Mouse (Mus musculus): ENCODE measurements at regions not wholly inside any gene's neighbourhood (a gene's known extent, or its start where the extent isn't known, plus 50 kb on each side); places are given as distances from the start of the nearest gene placed in this dataset.
A peak's percentile ranks its signal among the peaks of the same experiment; 100 is the strongest.

DNA sequence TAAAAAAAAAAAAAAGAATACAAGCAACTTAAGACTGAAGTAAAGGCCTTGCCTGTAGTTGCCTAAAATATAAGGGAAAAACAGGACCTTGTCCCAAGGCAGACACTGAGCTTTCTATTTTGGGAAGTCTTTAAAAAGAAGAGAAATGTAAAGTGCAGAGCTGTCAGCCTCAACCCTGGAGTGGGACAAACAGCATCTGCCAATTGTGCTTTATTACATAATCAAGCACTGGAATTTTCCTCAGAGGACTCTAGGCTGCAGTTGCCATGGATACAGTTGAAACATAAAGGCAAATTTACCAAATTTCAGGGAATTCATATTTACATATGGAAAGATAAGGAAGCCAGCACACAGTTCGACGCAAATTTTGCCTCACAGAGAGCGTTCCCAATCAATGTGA is 406.7 kb downstream of the Gm597 start:
- H3K27me3 ChIP-seq (ENCODE audit: control insufficient read depth, insufficient read depth, low read length): no peaks in the 10 kb centered on the region
- no peak overlapping the region for H3K4me2 ChIP-seq (ENCODE audit: low read length)
- H3K9me3 ChIP-seq (ENCODE audit: control insufficient read depth, low read length): no peaks in the 10 kb centered on the region
- no peaks in the 10 kb centered on the region for H3K36me3 ChIP-seq (ENCODE audit: control insufficient read depth, insufficient read depth, low read length)
- H3K4me1 ChIP-seq (ENCODE audit: control insufficient read depth in 2 of 2, insufficient read depth in 2 of 2, low read length in 2 of 2): no peaks in the 10 kb centered on the region
- H3K4me3 ChIP-seq (ENCODE audit: control insufficient read depth in 1 of 2, insufficient read depth in 1 of 2, low read depth in 1 of 2, low read length in 2 of 2): no peak overlapping the region
- ATAC-seq (ENCODE audit: insufficient number of reproducible peaks, insufficient read depth, low FRiP score, low read depth): no peak
- no peak overlapping the region for H3K9ac ChIP-seq (ENCODE audit: low read length)
- 81% methylated on average over 3 of the region's 3 CpGs for WGBS
- H3K27ac ChIP-seq (replicated peaks in 1 of 2; ENCODE audit: control insufficient read depth in 1 of 2, insufficient read depth in 1 of 2, low read depth in 2 of 2, low read length in 2 of 2): no peak overlapping the region

DNA sequence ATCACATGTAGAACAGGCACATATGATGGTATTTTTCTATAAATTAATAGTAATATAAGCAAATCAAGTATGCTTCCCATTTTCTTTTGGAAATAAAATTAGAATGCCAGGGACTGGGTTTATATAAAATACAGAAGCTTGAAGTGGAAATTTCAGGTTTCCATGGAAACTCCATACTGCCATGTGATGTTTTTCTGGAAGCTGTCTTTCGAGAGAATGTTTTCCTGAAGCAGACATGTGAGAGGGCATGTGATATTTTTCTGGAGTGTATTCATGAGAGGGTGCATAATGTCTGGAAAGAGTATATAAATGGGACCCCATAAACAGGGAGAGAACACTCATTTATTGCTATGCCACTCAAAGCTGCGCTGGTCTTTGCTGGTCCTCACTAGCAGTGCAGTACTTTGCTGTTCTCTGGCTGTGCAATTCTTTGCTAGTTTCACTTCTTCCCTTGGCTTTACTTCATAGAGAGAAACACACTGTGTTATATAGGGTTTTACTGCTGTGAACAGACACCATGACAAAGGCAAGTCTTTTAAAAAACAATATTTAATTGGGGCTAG is 430.6 kb downstream of the Gm597 start:
- 75% methylated on average over 2 of the region's 2 CpGs for WGBS
- Histone ChIP-seq H3K9ac (ENCODE audit: low read length) (no peak overlapping the region), H3K4me2 (ENCODE audit: low read length) (no peak overlapping the region), H3K9me3 (ENCODE audit: control insufficient read depth, low read length) (no peaks in the 10 kb centered on the region), H3K4me1 (ENCODE audit: control insufficient read depth in 2 of 2, insufficient read depth in 2 of 2, low read length in 2 of 2) (no peaks in the 10 kb centered on the region), H3K27ac (replicated peaks in 1 of 2; ENCODE audit: control insufficient read depth in 1 of 2, insufficient read depth in 1 of 2, low read depth in 2 of 2, low read length in 2 of 2) (no peak overlapping the region), H3K36me3 (ENCODE audit: control insufficient read depth, insufficient read depth, low read length) (no peaks in the 10 kb centered on the region), H3K27me3 (ENCODE audit: control insufficient read depth, insufficient read depth, low read length) (no peaks in the 10 kb centered on the region), H3K4me3 (ENCODE audit: control insufficient read depth in 1 of 2, insufficient read depth in 1 of 2, low read depth in 1 of 2, low read length in 2 of 2) (no peak overlapping the region)
- no peak for ATAC-seq (ENCODE audit: insufficient number of reproducible peaks, insufficient read depth, low FRiP score, low read depth)

DNA sequence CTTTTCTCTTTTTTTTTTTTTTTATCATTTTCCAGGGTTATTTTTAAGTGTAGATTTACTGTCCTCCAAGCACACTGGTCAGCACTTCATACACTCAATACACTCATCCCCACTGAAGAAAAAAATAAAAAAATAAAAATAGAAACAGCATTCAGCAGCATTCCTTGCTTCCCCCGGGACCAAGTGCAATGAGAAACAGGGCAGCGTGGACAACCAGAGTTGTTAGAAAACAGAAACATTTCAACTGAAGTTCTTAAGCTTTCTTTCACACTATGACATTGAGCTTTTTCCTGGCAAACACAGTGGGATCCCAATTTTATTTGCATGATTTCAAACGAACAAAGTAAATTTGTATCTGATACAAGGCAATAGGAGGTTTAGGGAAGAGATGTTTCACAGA is 431.5 kb downstream of the Gm597 start:
- no peak overlapping the region for H3K4me2 ChIP-seq (ENCODE audit: low read length)
- no peaks in the 10 kb centered on the region for H3K36me3 ChIP-seq (ENCODE audit: control insufficient read depth, insufficient read depth, low read length)
- no peak overlapping the region for H3K4me3 ChIP-seq (ENCODE audit: control insufficient read depth in 1 of 2, insufficient read depth in 1 of 2, low read depth in 1 of 2, low read length in 2 of 2)
- H3K9me3 ChIP-seq (ENCODE audit: control insufficient read depth, low read length): no peaks in the 10 kb centered on the region
- 20% methylated on average over 3 of the region's 3 CpGs for WGBS
- no peaks in the 10 kb centered on the region for H3K4me1 ChIP-seq (ENCODE audit: control insufficient read depth in 2 of 2, insufficient read depth in 2 of 2, low read length in 2 of 2)
- no peaks in the 10 kb centered on the region for H3K27me3 ChIP-seq (ENCODE audit: control insufficient read depth, insufficient read depth, low read length)
- no peak for ATAC-seq (ENCODE audit: insufficient number of reproducible peaks, insufficient read depth, low FRiP score, low read depth)
- no peak overlapping the region for H3K27ac ChIP-seq (replicated peaks in 1 of 2; ENCODE audit: control insufficient read depth in 1 of 2, insufficient read depth in 1 of 2, low read depth in 2 of 2, low read length in 2 of 2)
- no peak overlapping the region for H3K9ac ChIP-seq (ENCODE audit: low read length)

DNA sequence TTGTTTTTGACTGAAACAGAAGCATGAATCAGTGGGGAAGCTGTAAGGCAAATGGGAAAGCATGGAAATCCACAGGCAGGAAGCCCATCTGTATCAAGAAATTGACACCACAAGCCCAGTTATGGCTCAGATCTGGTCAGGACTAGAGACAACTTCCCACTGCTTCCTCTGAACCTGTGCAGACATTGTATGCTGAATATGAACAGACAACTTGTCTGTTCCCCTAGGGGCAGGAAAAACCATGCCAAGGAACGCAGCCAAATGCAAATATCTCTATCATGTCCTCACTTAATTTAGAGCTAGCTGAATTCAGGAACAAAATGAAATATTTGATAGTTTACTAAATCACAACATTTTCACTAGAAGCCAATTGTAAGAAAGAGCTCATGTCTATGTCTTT is 440.0 kb downstream of the Gm597 start:
- no peaks in the 10 kb centered on the region for H3K36me3 ChIP-seq (ENCODE audit: control insufficient read depth, insufficient read depth, low read length)
- no peak overlapping the region for H3K4me2 ChIP-seq (ENCODE audit: low read length)
- no peaks in the 10 kb centered on the region for H3K4me1 ChIP-seq (ENCODE audit: control insufficient read depth in 2 of 2, insufficient read depth in 2 of 2, low read length in 2 of 2)
- 64% methylated on average over 1 of the region's 1 CpGs for WGBS
- ATAC-seq (ENCODE audit: insufficient number of reproducible peaks, insufficient read depth, low FRiP score, low read depth): no peak
- H3K27ac ChIP-seq (replicated peaks in 1 of 2; ENCODE audit: control insufficient read depth in 1 of 2, insufficient read depth in 1 of 2, low read depth in 2 of 2, low read length in 2 of 2): no peak overlapping the region
- H3K9me3 ChIP-seq (ENCODE audit: control insufficient read depth, low read length): no peaks in the 10 kb centered on the region
- H3K9ac ChIP-seq (ENCODE audit: low read length): no peak overlapping the region
- no peak overlapping the region for H3K4me3 ChIP-seq (ENCODE audit: control insufficient read depth in 1 of 2, insufficient read depth in 1 of 2, low read depth in 1 of 2, low read length in 2 of 2)
- no peaks in the 10 kb centered on the region for H3K27me3 ChIP-seq (ENCODE audit: control insufficient read depth, insufficient read depth, low read length)

DNA sequence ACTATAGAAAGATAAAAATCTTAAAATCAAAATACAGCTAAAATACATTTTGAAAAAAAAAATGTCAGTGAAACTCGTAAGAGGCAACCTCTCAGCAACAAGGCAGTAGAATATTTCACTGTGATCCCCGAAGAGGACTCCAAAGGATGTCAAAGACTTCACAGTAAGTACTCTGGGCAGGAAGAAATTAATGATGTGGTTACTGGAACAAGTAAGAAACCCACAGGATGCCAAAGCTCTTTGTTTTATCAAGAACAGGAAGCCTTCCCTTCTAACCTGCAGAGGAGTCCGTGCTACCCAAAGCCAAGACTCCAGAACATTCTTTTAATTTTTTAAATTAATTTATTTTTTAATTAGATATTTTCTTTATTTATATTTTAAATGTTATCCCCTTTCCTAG is 445.7 kb downstream of the Gm597 start:
- no peaks in the 10 kb centered on the region for H3K36me3 ChIP-seq (ENCODE audit: control insufficient read depth, insufficient read depth, low read length)
- H3K4me1 ChIP-seq (ENCODE audit: control insufficient read depth in 2 of 2, insufficient read depth in 2 of 2, low read length in 2 of 2): no peaks in the 10 kb centered on the region
- H3K9ac ChIP-seq (ENCODE audit: low read length): no peak overlapping the region
- H3K27ac ChIP-seq (replicated peaks in 1 of 2; ENCODE audit: control insufficient read depth in 1 of 2, insufficient read depth in 1 of 2, low read depth in 2 of 2, low read length in 2 of 2): no peak overlapping the region
- no peak for ATAC-seq (ENCODE audit: insufficient number of reproducible peaks, insufficient read depth, low FRiP score, low read depth)
- WGBS: 79% methylated on average over 3 of the region's 3 CpGs
- H3K9me3 ChIP-seq (ENCODE audit: control insufficient read depth, low read length): no peaks in the 10 kb centered on the region
- no peak overlapping the region for H3K4me3 ChIP-seq (ENCODE audit: control insufficient read depth in 1 of 2, insufficient read depth in 1 of 2, low read depth in 1 of 2, low read length in 2 of 2)
- H3K4me2 ChIP-seq (ENCODE audit: low read length): no peak overlapping the region
- no peaks in the 10 kb centered on the region for H3K27me3 ChIP-seq (ENCODE audit: control insufficient read depth, insufficient read depth, low read length)

DNA sequence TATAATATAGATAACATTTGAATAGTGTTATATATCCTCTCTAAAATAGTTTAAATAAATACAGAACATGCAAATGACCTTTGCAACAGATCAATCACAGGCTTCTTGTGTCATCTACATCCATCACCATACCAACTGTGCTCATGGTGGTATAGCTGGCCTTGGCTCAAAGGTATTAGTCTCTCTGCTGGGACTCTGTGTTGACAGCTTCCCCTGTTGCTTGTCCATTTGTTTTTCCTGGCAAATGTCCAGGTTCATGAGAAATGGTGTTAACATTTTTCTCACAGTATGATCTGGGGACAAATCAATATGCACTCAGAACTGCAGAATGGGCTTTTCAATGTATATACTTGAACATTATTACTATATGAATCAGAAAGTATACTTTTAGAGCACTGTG is 448.0 kb downstream of the Gm597 start:
- no peaks in the 10 kb centered on the region for H3K27me3 ChIP-seq (ENCODE audit: control insufficient read depth, insufficient read depth, low read length)
- no peak overlapping the region for H3K27ac ChIP-seq (replicated peaks in 1 of 2; ENCODE audit: control insufficient read depth in 1 of 2, insufficient read depth in 1 of 2, low read depth in 2 of 2, low read length in 2 of 2)
- H3K4me2 ChIP-seq (ENCODE audit: low read length): no peak overlapping the region
- ATAC-seq (ENCODE audit: insufficient number of reproducible peaks, insufficient read depth, low FRiP score, low read depth): no peak
- H3K4me1 ChIP-seq (ENCODE audit: control insufficient read depth in 2 of 2, insufficient read depth in 2 of 2, low read length in 2 of 2): no peaks in the 10 kb centered on the region
- H3K36me3 ChIP-seq (ENCODE audit: control insufficient read depth, insufficient read depth, low read length): no peaks in the 10 kb centered on the region
- H3K4me3 ChIP-seq (ENCODE audit: control insufficient read depth in 1 of 2, insufficient read depth in 1 of 2, low read depth in 1 of 2, low read length in 2 of 2): no peak overlapping the region
- no peak overlapping the region for H3K9ac ChIP-seq (ENCODE audit: low read length)
- no peaks in the 10 kb centered on the region for H3K9me3 ChIP-seq (ENCODE audit: control insufficient read depth, low read length)

DNA sequence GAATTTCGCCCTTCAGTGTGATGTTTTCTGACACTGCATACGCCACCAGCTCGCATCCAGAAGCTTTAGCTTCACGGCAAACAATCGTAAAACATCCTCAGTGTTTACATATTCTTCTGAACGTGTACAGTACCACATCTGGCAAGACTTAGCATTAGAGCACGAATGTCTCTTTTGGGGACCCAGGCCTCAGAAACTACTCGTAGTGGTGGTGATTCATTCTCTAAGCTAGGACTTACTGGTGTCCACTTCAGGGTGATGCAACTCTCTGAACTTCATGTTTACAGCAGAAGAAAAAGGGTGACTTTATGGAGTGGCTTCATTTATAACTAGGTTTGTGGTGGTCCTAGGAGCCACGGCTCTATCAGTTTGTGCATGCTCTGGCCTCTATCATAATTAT is 451.1 kb downstream of the Gm597 start:
- H3K27me3 ChIP-seq (ENCODE audit: control insufficient read depth, insufficient read depth, low read length): no peaks in the 10 kb centered on the region
- no peaks in the 10 kb centered on the region for H3K36me3 ChIP-seq (ENCODE audit: control insufficient read depth, insufficient read depth, low read length)
- 78% methylated on average over 9 of the region's 9 CpGs for WGBS
- no peak for ATAC-seq (ENCODE audit: insufficient number of reproducible peaks, insufficient read depth, low FRiP score, low read depth)
- no peaks in the 10 kb centered on the region for H3K4me1 ChIP-seq (ENCODE audit: control insufficient read depth in 2 of 2, insufficient read depth in 2 of 2, low read length in 2 of 2)
- no peak overlapping the region for H3K4me3 ChIP-seq (ENCODE audit: control insufficient read depth in 1 of 2, insufficient read depth in 1 of 2, low read depth in 1 of 2, low read length in 2 of 2)
- H3K9ac ChIP-seq (ENCODE audit: low read length): no peak overlapping the region
- H3K4me2 ChIP-seq (ENCODE audit: low read length): no peak overlapping the region
- H3K27ac ChIP-seq (replicated peaks in 1 of 2; ENCODE audit: control insufficient read depth in 1 of 2, insufficient read depth in 1 of 2, low read depth in 2 of 2, low read length in 2 of 2): no peak overlapping the region
- no peaks in the 10 kb centered on the region for H3K9me3 ChIP-seq (ENCODE audit: control insufficient read depth, low read length)

DNA sequence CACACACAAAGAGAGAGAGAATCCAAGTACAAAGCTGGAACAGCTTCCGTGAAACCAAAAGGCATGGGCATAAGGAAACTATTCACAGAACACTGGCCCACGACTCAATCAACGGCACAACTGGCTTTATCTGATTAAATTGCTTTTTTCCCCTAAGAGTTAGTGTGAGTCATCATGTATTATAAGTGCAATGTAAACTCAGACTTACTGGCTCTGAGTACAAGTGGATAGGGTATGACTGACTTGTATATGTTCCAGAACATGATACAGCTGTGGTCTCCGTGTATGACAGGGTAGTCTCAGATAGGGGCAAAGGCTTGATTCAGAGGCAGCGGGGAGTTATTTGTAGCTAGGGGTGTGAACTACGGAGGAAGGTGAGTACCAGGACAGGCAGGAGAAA is 451.5 kb downstream of the Gm597 start:
- no peak overlapping the region for H3K4me2 ChIP-seq (ENCODE audit: low read length)
- H3K27ac ChIP-seq (replicated peaks in 1 of 2; ENCODE audit: control insufficient read depth in 1 of 2, insufficient read depth in 1 of 2, low read depth in 2 of 2, low read length in 2 of 2): no peak overlapping the region
- no peaks in the 10 kb centered on the region for H3K4me1 ChIP-seq (ENCODE audit: control insufficient read depth in 2 of 2, insufficient read depth in 2 of 2, low read length in 2 of 2)
- no peaks in the 10 kb centered on the region for H3K9me3 ChIP-seq (ENCODE audit: control insufficient read depth, low read length)
- H3K36me3 ChIP-seq (ENCODE audit: control insufficient read depth, insufficient read depth, low read length): no peaks in the 10 kb centered on the region
- no peak overlapping the region for H3K4me3 ChIP-seq (ENCODE audit: control insufficient read depth in 1 of 2, insufficient read depth in 1 of 2, low read depth in 1 of 2, low read length in 2 of 2)
- 40% methylated on average over 6 of the region's 6 CpGs for WGBS
- no peak overlapping the region for H3K9ac ChIP-seq (ENCODE audit: low read length)
- no peaks in the 10 kb centered on the region for H3K27me3 ChIP-seq (ENCODE audit: control insufficient read depth, insufficient read depth, low read length)
- ATAC-seq (ENCODE audit: insufficient number of reproducible peaks, insufficient read depth, low FRiP score, low read depth): 0 out of 2 replicates have a peak, but pooled peaks have one; percentile 35

Data from heart, embryonic 14.5 days (tissue).